Mouse (Mus musculus) hindbrain, embryonic 16.5 days (tissue): Measurements from ENCODE around the gene S100a1. TPM values are rescaled to one million over a fixed set of nuclear protein-coding genes. Genes with fewer than 3 reads are reported as not detected.

Experiments
- ATAC-seq: fragments of 200-750 bp; cut with Nextera tagmentation; 2 replicates; pipeline ENCODE4 v1.8.0; 2017; ENCODE audit warnings: moderate TSS enrichment, moderate library complexity
- H3K27ac ChIP-seq: fragments of 300-500 bp; sonication (generic); 2 replicates; pipeline ENCODE4 v1.5.1; 2014; ENCODE audit warnings: low read depth, mild to moderate bottlenecking, control low read depth, low read length, moderate library complexity
- H3K27me3 ChIP-seq: fragments of 300-500 bp; sonication (generic); replicated peaks from 2 replicates; pipeline ENCODE4 v1.6.1; 2014; ENCODE audit warnings: low read length; ENCODE audit not compliant: control insufficient read depth, insufficient read depth
- H3K36me3 ChIP-seq: fragments of 300-500 bp; sonication (generic); 2 replicates; pipeline ENCODE4 v1.6.1; 2014; ENCODE audit warnings: mild to moderate bottlenecking, low read length, moderate library complexity, mixed read lengths; ENCODE audit not compliant: control insufficient read depth, insufficient read depth
- H3K4me1 ChIP-seq: fragments of 300-500 bp; sonication (generic); 2 replicates; pipeline ENCODE4 v1.6.1; 2014; ENCODE audit warnings: low read depth, low read length; ENCODE audit not compliant: control insufficient read depth, insufficient read depth
- H3K4me2 ChIP-seq: fragments of 300-500 bp; sonication (generic); 2 replicates; pipeline ENCODE4 v1.6.1; 2014; ENCODE audit warnings: mild to moderate bottlenecking, low read length, control low read depth, moderate library complexity
- H3K4me3 ChIP-seq: fragments of 300-500 bp; sonication (generic); 2 replicates; pipeline ENCODE4 v1.5.1; 2014; ENCODE audit warnings: mild to moderate bottlenecking, low read length, control low read depth, moderate library complexity
- H3K9ac ChIP-seq: fragments of 300-500 bp; sonication (generic); 2 replicates; pipeline ENCODE4 v1.6.1; 2014; ENCODE audit warnings: low read depth, mild to moderate bottlenecking, control low read depth, low read length, moderate library complexity
- H3K9me3 ChIP-seq: fragments of 300-500 bp; sonication (generic); 2 replicates; pipeline ENCODE4 v1.6.1; 2014; ENCODE audit warnings: mild to moderate bottlenecking, low read length, moderate library complexity; ENCODE audit not compliant: control insufficient read depth
- WGBS: fragments of 180-500 bp; shearing (Covaris S2); extraction: QIAGEN DNeasy Blood & Tissue Kit; methylation state at CpG from one replicate; pipeline ENCODE4 v1.1.7; 2014; 5-methylcytosine and 5-hydroxymethylcytosine counted together
- polyA plus RNA-seq: library from polyadenylated mRNA; unstranded; fragments of >200 nt; fragmentation: Nextera tagmentation; extraction: Ambion mirVana; gene quantifications from 2 replicates; pipeline ENCODE4 v1.2.1, GENCODE M21; 2015

The S100a1 gene
- polyA plus RNA-seq, 1 experiment from 2014 or later, result 40.5 TPM

- no peaks in the 10 kb centered on the region for H3K36me3 ChIP-seq
- no peak; the same call in 1 of the 2 replicates for ATAC-seq
- H3K9me3 ChIP-seq, result no peaks in the 10 kb centered on the region
- peak within 1 kb of the TSS; percentile 37; the same call in 1 of the 2 replicates for H3K4me2 ChIP-seq
- peak within 1 kb of the TSS; percentile 17; the same call in 1 of the 2 replicates for H3K4me3 ChIP-seq
- H3K27ac ChIP-seq, result no peak within 1 kb of the TSS
- H3K4me1 ChIP-seq, result peaks cover 4% of the 10 kb centered on the region; the same call in 1 of the 2 replicates
- WGBS, result 41% methylated on average over 10 of the region's 10 CpGs
- H3K9ac ChIP-seq, result peak within 1 kb of the TSS; percentile 41
- no peaks in the 10 kb centered on the region for H3K27me3 ChIP-seq
These were observed 23.1 kb upstream of the S100a1 start, which contains the start of gene S100a16 for GRCm38 (mm10) chr3:90537141-90537904. S100a16 (plus strand) TSS chr3:90537254.

GRCm38 (mm10) chr3:90535446-90535845 lies 21.3 kb upstream of the S100a1 start:
- Histone ChIP-seq H3K4me2 (no peak overlapping the region), H3K9ac (no peak overlapping the region), H3K4me3 (no peak overlapping the region), H3K4me1 (no peaks in the 10 kb centered on the region), H3K27ac (no peak overlapping the region), H3K9me3 (no peaks in the 10 kb centered on the region), H3K27me3 (no peaks in the 10 kb centered on the region), H3K36me3 (no peaks in the 10 kb centered on the region)
- no peak for ATAC-seq
- 78% methylated on average over 1 of the region's 1 CpGs for WGBS

- Histone ChIP-seq H3K27ac (no peak overlapping the region), H3K4me2 (no peak overlapping the region), H3K4me3 (no peak overlapping the region), H3K36me3 (no peaks in the 10 kb centered on the region), H3K27me3 (no peaks in the 10 kb centered on the region), H3K9me3 (no peaks in the 10 kb centered on the region), H3K4me1 (no peaks in the 10 kb centered on the region), H3K9ac (no peak overlapping the region)
- no peak for ATAC-seq
- WGBS, result 74% methylated on average over 5 of the region's 5 CpGs
These were observed 17.5 kb upstream of the S100a1 start for GRCm38 (mm10) chr3:90531713-90532112.

- no peak for ATAC-seq
- Histone ChIP-seq H3K36me3 (no peaks in the 10 kb centered on the region), H3K4me2 (no peak overlapping the region), H3K9me3 (no peaks in the 10 kb centered on the region), H3K27me3 (no peaks in the 10 kb centered on the region), H3K27ac (no peak overlapping the region), H3K4me1 (no peaks in the 10 kb centered on the region), H3K4me3 (no peak overlapping the region), H3K9ac (no peak overlapping the region)
- 88% methylated on average over 7 of the region's 7 CpGs for WGBS
These were observed 13.2 kb upstream of the S100a1 start for GRCm38 (mm10) chr3:90527291-90527873.

GRCm38 (mm10) chr3:90526580-90526979 lies 12.4 kb upstream of the S100a1 start, which contains the start of gene S100a14:
S100a14 (plus strand) TSS chr3:90526856.
- WGBS, result 80% methylated on average over 5 of the region's 5 CpGs
- no peak for ATAC-seq

GRCm38 (mm10) chr3:90526076-90526475 lies 11.9 kb upstream of the S100a1 start:
- no peaks in the 10 kb centered on the region for H3K9me3 ChIP-seq
- WGBS, result 84% methylated on average over 2 of the region's 2 CpGs

More at GRCm38 (mm10) chr3:90526580-90526979, 12.4 kb upstream of the S100a1 start, which contains the start of gene S100a14:
- Histone ChIP-seq H3K9ac (no peak within 1 kb of the TSS), H3K9me3 (no peaks in the 10 kb centered on the region), H3K4me2 (no peak within 1 kb of the TSS), H3K27ac (no peak within 1 kb of the TSS), H3K36me3 (no peaks in the 10 kb centered on the region), H3K4me1 (no peaks in the 10 kb centered on the region), H3K4me3 (no peak within 1 kb of the TSS), H3K27me3 (no peaks in the 10 kb centered on the region)

GRCm38 (mm10) chr3:90525421-90525820 lies 11.2 kb upstream of the S100a1 start:
- Histone ChIP-seq H3K9ac (no peak overlapping the region), H3K4me3 (no peak overlapping the region), H3K4me1 (no peaks in the 10 kb centered on the region), H3K27ac (no peak overlapping the region), H3K9me3 (no peaks in the 10 kb centered on the region), H3K27me3 (no peaks in the 10 kb centered on the region), H3K4me2 (no peak overlapping the region), H3K36me3 (no peaks in the 10 kb centered on the region)
- 76% methylated on average over 4 of the region's 4 CpGs for WGBS
- ATAC-seq, result peak; percentile 45; the same call in 1 of the 2 replicates

More at GRCm38 (mm10) chr3:90526076-90526475, 11.9 kb upstream of the S100a1 start:
- Histone ChIP-seq H3K4me3 (no peak overlapping the region), H3K4me1 (no peaks in the 10 kb centered on the region), H3K27ac (no peak overlapping the region), H3K9ac (no peak overlapping the region), H3K36me3 (no peaks in the 10 kb centered on the region), H3K27me3 (no peaks in the 10 kb centered on the region), H3K4me2 (no peak overlapping the region)
- ATAC-seq, result no peak

- no peak overlapping the region for H3K27ac ChIP-seq
- H3K9ac ChIP-seq, result no peak overlapping the region
- no peak overlapping the region for H3K4me3 ChIP-seq
- 84% methylated on average over 4 of the region's 4 CpGs for WGBS
- H3K9me3 ChIP-seq, result no peaks in the 10 kb centered on the region
- H3K27me3 ChIP-seq, result peaks cover 20% of the 10 kb centered on the region
- no peaks in the 10 kb centered on the region for H3K36me3 ChIP-seq
- ATAC-seq, result no peak
- H3K4me2 ChIP-seq, result no peak overlapping the region
- peaks cover 3% of the 10 kb centered on the region; the same call in 1 of the 2 replicates for H3K4me1 ChIP-seq
These were observed 3.5 kb upstream of the S100a1 start for GRCm38 (mm10) chr3:90517711-90518110.

GRCm38 (mm10) chr3:90515789-90516188 lies 1.6 kb upstream of the S100a1 start:
- Histone ChIP-seq H3K27ac (no peak overlapping the region), H3K9ac (no peak overlapping the region), H3K27me3 (peaks cover 24% of the 10 kb centered on the region), H3K9me3 (no peaks in the 10 kb centered on the region), H3K4me3 (no peak overlapping the region), H3K36me3 (no peaks in the 10 kb centered on the region), H3K4me1 (peaks cover 3% of the 10 kb centered on the region; the same call in 1 of the 2 replicates), H3K4me2 (no peak overlapping the region)
- 88% methylated on average over 4 of the region's 4 CpGs for WGBS
- no peak for ATAC-seq
